Mouse (Mus musculus): ENCODE data around the gene Tcf25.

GRCm38 (mm10) chr8:123426511-123427509 is 53.3 kb downstream of the Tcf25 start:
- TF ChIP-seq POLR2A (IDR thresholded peaks at IDR 0.05; ENCODE audit: low read depth, low read length) (no peak), CTCF (IDR thresholded peaks at IDR 0.05; ENCODE audit: extremely low read depth, insufficient read length, insufficient replicate concordance, low read depth, low read length) (no peak)

All from small intestine, adult 2 months (tissue).